Mouse (Mus musculus) small intestine, adult 2 months (tissue): ENCODE results near the gene Aff1. TPM values are rescaled to one million over a fixed set of nuclear protein-coding genes. Genes with fewer than 3 reads are reported as not detected.

Experiments used
- H3K27ac ChIP-seq: fragments of 200-500 bp; 2 replicates; pipeline ENCODE4 v1.5.1; 2012; ENCODE audit warnings: low read depth, low read length, control low read depth, inconsistent platforms; ENCODE audit not compliant: insufficient read depth
- H3K27me3 ChIP-seq: fragments of 200-500 bp; 2 replicates; pipeline ENCODE4 v1.6.1; 2012; ENCODE audit warnings: mild to moderate bottlenecking, moderate library complexity, low read length, inconsistent platforms; ENCODE audit not compliant: control insufficient read depth, insufficient read depth
- H3K36me3 ChIP-seq: fragments of 200-500 bp; 2 replicates; pipeline ENCODE4 v1.6.1; 2012; ENCODE audit warnings: mild to moderate bottlenecking, low read length, control low read depth, inconsistent platforms; ENCODE audit not compliant: control insufficient read depth, insufficient read depth
- H3K4me1 ChIP-seq: fragments of 200-500 bp; 2 replicates; pipeline ENCODE4 v1.6.1; 2012; ENCODE audit warnings: low read length, inconsistent platforms, mixed read lengths; ENCODE audit not compliant: control insufficient read depth, insufficient read depth, insufficient read length
- H3K4me3 ChIP-seq: fragments of 200-500 bp; 2 replicates; pipeline ENCODE4 v1.5.1; 2012; ENCODE audit warnings: low read depth, mild to moderate bottlenecking, control low read depth, inconsistent platforms, low read length, moderate library complexity
- CTCF ChIP-seq: fragments of 200-500 bp; IDR thresholded peaks from 2 replicates; pipeline ENCODE4 v1.5.1; 2012; ENCODE audit warnings: low read depth, mild to moderate bottlenecking, control low read depth, inconsistent platforms, low read length, moderate library complexity, mixed read lengths; ENCODE audit not compliant: insufficient replicate concordance, insufficient read length; ENCODE audit errors: extremely low read depth
- POLR2A ChIP-seq: fragments of 200-500 bp; IDR thresholded peaks from 2 replicates; pipeline ENCODE4 v1.6.1; 2012; ENCODE audit warnings: low read depth, mild to moderate bottlenecking, control low read depth, inconsistent platforms, low read length, moderate library complexity
- WGBS: fragments of 180-500 bp; shearing (Covaris S2); methylation state at CpG from one replicate; pipeline ENCODE4 v1.1.7; 2018; 5-methylcytosine and 5-hydroxymethylcytosine counted together
- polyA plus RNA-seq: library from polyadenylated mRNA; depleted of rRNA; stranded (reverse); fragments of >200 nt; gene quantifications from 2 replicates; pipeline ENCODE4 v1.2.3, GENCODE M21; 2012

Aff1 gene
- polyA plus RNA-seq, 1 experiment, result 16.7 TPM

DNA sequence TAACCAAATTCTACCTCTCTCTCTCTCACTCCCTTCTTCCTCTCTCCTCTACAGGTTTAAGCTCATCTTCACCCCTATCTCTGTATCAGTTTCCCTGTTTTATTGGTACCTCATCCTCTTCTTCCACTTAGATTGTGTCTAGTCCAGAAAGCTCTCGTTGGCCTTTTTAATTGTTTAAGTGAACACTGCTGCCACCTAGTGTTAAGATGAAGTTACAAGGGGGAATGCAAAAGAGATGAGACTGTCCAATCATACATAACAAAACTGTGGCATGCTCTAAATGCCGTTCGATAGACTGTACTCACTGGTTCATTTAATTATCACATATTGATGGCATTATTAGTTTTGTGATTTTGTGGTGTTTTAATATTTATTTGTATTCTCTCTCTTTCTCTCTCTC is 32.6 kb upstream of the Aff1 start:
- TF ChIP-seq CTCF (no peak), POLR2A (no peak)
- Histone ChIP-seq H3K27ac (no peak overlapping the region), H3K4me1 (peaks cover 3% of the 10 kb centered on the region), H3K27me3 (no peaks in the 10 kb centered on the region), H3K4me3 (no peak overlapping the region), H3K36me3 (no peaks in the 10 kb centered on the region)
- 13% methylated on average over 3 of the region's 3 CpGs for WGBS

DNA sequence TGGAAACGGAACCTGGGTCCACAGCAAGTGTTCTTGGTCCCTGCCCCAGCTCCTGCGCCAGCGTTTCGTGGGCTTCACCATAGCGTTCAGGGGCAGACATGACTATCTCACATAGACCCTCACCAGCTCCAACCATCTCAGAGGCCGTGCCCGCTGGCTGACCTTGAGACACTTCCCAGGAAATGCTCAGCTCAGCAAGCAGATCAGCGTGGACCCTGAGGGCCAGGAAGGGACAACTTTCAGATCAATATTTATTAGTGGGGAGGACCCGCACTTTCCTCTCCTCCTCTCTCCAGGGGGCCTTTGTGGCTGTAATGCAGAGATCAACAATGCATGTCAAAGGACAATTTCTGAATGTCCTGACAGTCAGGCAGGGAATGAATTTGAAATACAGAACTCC is 27.2 kb upstream of the Aff1 start:
- no peak overlapping the region for H3K4me3 ChIP-seq
- H3K27ac ChIP-seq, result no peak overlapping the region
- 89% methylated on average over 9 of the region's 9 CpGs for WGBS
- H3K36me3 ChIP-seq, result no peaks in the 10 kb centered on the region
- 0 out of 2 replicates have a peak, but pooled peaks cover 2% of the 10 kb centered on the region for H3K4me1 ChIP-seq
- H3K27me3 ChIP-seq, result no peaks in the 10 kb centered on the region
- TF ChIP-seq CTCF (no peak), POLR2A (no peak)

DNA sequence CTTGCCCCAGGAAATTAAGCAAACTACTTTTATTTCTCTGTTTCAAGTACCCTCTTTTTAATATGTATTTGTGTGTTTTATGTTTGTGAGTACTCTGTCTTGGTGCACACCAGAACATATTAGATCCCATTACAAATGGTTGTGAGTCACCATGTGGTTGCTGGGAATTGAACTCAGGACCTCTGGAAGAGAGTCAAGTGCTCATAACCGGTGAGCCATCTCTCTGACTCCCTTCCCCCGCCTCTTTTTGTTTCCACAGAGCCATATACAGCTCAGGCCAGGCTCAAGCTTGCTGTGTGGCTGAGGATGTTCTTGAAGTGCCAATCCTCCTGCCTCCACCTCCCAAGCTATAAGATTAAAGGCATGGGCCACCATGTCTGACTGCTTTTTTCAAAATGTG is 26.3 kb upstream of the Aff1 start:
- WGBS, result 57% methylated on average over 2 of the region's 2 CpGs
- H3K27me3 ChIP-seq, result no peaks in the 10 kb centered on the region
- no peak overlapping the region for H3K27ac ChIP-seq
- H3K4me1 ChIP-seq, result 0 out of 2 replicates have a peak, but pooled peaks cover 2% of the 10 kb centered on the region
- TF ChIP-seq POLR2A (no peak), CTCF (no peak)
- no peak overlapping the region for H3K4me3 ChIP-seq
- H3K36me3 ChIP-seq, result no peaks in the 10 kb centered on the region

- WGBS, result 34% methylated on average over 3 of the region's 3 CpGs
- no peak for TF ChIP-seq POLR2A
- no peak for TF ChIP-seq CTCF
Measured at GRCm38 (mm10) chr5:103671858-103672257, 20.3 kb upstream of the Aff1 start.

GRCm38 (mm10) chr5:103673611-103674010 is 18.6 kb upstream of the Aff1 start:
- H3K4me3 ChIP-seq, result no peak overlapping the region
- 77% methylated on average over 4 of the region's 4 CpGs for WGBS
- H3K36me3 ChIP-seq, result no peaks in the 10 kb centered on the region
- H3K4me1 ChIP-seq, result peaks cover 4% of the 10 kb centered on the region
- no peak overlapping the region for H3K27ac ChIP-seq
- H3K27me3 ChIP-seq, result no peaks in the 10 kb centered on the region
- TF ChIP-seq POLR2A (no peak), CTCF (no peak)

More at GRCm38 (mm10) chr5:103671858-103672257, 20.3 kb upstream of the Aff1 start:
- Histone ChIP-seq H3K4me3 (no peak overlapping the region), H3K27ac (no peak overlapping the region), H3K36me3 (no peaks in the 10 kb centered on the region), H3K27me3 (no peaks in the 10 kb centered on the region), H3K4me1 (peaks cover 7% of the 10 kb centered on the region)

- WGBS, result 78% methylated on average over 6 of the region's 6 CpGs
- Histone ChIP-seq H3K4me1 (peaks cover 4% of the 10 kb centered on the region), H3K27ac (no peak overlapping the region), H3K27me3 (no peaks in the 10 kb centered on the region), H3K4me3 (no peak overlapping the region), H3K36me3 (no peaks in the 10 kb centered on the region)
- TF ChIP-seq CTCF (no peak), POLR2A (no peak)
Measured at GRCm38 (mm10) chr5:103674482-103674881, 17.7 kb upstream of the Aff1 start.

GRCm38 (mm10) chr5:103676289-103676881 is 15.8 kb upstream of the Aff1 start:
- Histone ChIP-seq H3K27ac (peak overlapping the region; percentile 56), H3K4me3 (no peak overlapping the region), H3K27me3 (no peaks in the 10 kb centered on the region), H3K36me3 (no peaks in the 10 kb centered on the region), H3K4me1 (peaks cover 4% of the 10 kb centered on the region)
- 27% methylated on average over 6 of the region's 6 CpGs for WGBS
- TF ChIP-seq POLR2A (no peak), CTCF (no peak)
